In genomic region chr8:122676621-122677480, GRCm38 (mm10) we compare ENCODE assay signal across 9 mouse cellular contexts. TPM values are rescaled to one million over a fixed set of nuclear protein-coding genes. Genes with fewer than 3 reads are reported as not detected.
DNase-seq lines count a peak whose midpoint lies in the region; ATAC-seq lines count a peak whose summit lies in the region.
"Had no signal": no experiment of that assay in that cellular context is flagged by ENCODE, and none has a peak within 500 bp of the region (broad histone marks: within the 10 kb centered on the region; RNA-seq: fewer than 3 reads in every experiment).

No protein-coding gene starts in this region.

- peak overlapping the region; percentile 69 for H3K9ac ChIP-seq in forebrain, embryonic 11.5 days (ENCODE audit: low read length)
- H3K9ac ChIP-seq in neural tube, embryonic 14.5 days (replicated peaks; ENCODE audit: low read depth, low read length): peak overlapping the region; percentile 95

- H3K27me3 ChIP-seq in forebrain, embryonic 11.5 days (ENCODE audit: control insufficient read depth, insufficient read depth, low read length): peaks cover 63% of the 10 kb centered on the region
- H3K27me3 ChIP-seq in neural tube, embryonic 14.5 days (ENCODE audit: control insufficient read depth, insufficient read depth, low read length): peaks cover 4% of the 10 kb centered on the region; the same call in 1 of the 2 replicates
- H3K27me3 ChIP-seq: CH12.LX had no signal

- WGBS in forebrain, embryonic 11.5 days: 17% methylated on average over 16 of the region's 16 CpGs
- 11% methylated on average over 16 of the region's 16 CpGs for WGBS in neural tube, embryonic 14.5 days

- DNase-seq in ovary, postnatal 36 days (ENCODE audit: low spot score): peak; percentile 37
- DNase-seq in ovary, postnatal 10 days (ENCODE audit: low spot score): no peak
- DNase-seq in forebrain, embryonic 11.5 days (ENCODE audit: low spot score): peak; percentile 74
- peak; percentile 67 to 71 for DNase-seq in heart, postnatal 10 days
- DNase-seq in kidney, postnatal 36 days: peak; percentile 62 to 80
- peak; percentile 75 to 84 for DNase-seq in lung, adult 18-20 months
- no peak for DNase-seq in urinary bladder, postnatal 4 days (ENCODE audit: low spot score in 2 of 2)

- H3K4me3 ChIP-seq in forebrain, embryonic 11.5 days (ENCODE audit: low read depth, low read length): peak overlapping the region; percentile 57
- H3K4me3 ChIP-seq in neural tube, embryonic 14.5 days (ENCODE audit: low read depth, low read length): peak overlapping the region; percentile 86

- ATAC-seq in forebrain, embryonic 11.5 days (replicated peaks; ENCODE audit: low FRiP score): peak; percentile 37
- ATAC-seq in neural tube, embryonic 14.5 days (ENCODE audit: low read depth): 0 out of 2 replicates have a peak, but pooled peaks have one; percentile 10

- no peaks in the 10 kb centered on the region for H3K36me3 ChIP-seq in forebrain, embryonic 11.5 days (ENCODE audit: control insufficient read depth, insufficient read depth, low read length)
- 0 out of 2 replicates have a peak, but pooled peaks cover 4% of the 10 kb centered on the region for H3K36me3 ChIP-seq in neural tube, embryonic 14.5 days (ENCODE audit: control insufficient read depth, insufficient read depth, low read length)

- peaks cover 4% of the 10 kb centered on the region; the same call in 1 of the 2 replicates for H3K4me1 ChIP-seq in forebrain, embryonic 11.5 days (replicated peaks; ENCODE audit: control insufficient read depth, insufficient read depth, low read length)
- peaks cover 46% of the 10 kb centered on the region for H3K4me1 ChIP-seq in neural tube, embryonic 14.5 days (ENCODE audit: control insufficient read depth, insufficient read depth, low read length)

- intact Hi-C loops in heart, postnatal 10 days (cut with DNase I): loop anchor here (1.0 to 5.0 kb wide), 4 partner anchors 40 to 153 kb away; partner anchors contain the start of gene Acsf3

- H3K4me2 ChIP-seq in forebrain, embryonic 11.5 days (ENCODE audit: low read depth, low read length, severe bottlenecking): peak overlapping the region; percentile 95
- peak overlapping the region; percentile 82 for H3K4me2 ChIP-seq in neural tube, embryonic 14.5 days (ENCODE audit: low read depth, low read length)

- peak overlapping the region; percentile 64 for H3K27ac ChIP-seq in forebrain, embryonic 11.5 days (ENCODE audit: low read depth, low read length)
- H3K27ac ChIP-seq in neural tube, embryonic 14.5 days (ENCODE audit: low read depth, low read length): peak overlapping the region; percentile 97

- no peaks in the 10 kb centered on the region for H3K9me3 ChIP-seq in forebrain, embryonic 11.5 days (ENCODE audit: control insufficient read depth, low read length)
- H3K9me3 ChIP-seq in neural tube, embryonic 14.5 days (ENCODE audit: control insufficient read depth, low read length): no peaks in the 10 kb centered on the region

RNA-seq across cellular contexts. Expression of gene Cbfa2t3, which starts 22.1 kb away (rescaled TPM):
- polyA plus RNA-seq in forebrain, embryonic 11.5 days (2014; fragmentation: Nextera tagmentation; extraction: Ambion mirVana): 6.0 and 7.0 TPM in 2 replicates
- total RNA-seq in heart, postnatal 10 days (2021): 10 to 100 TPM; 22.2 to 24.5 TPM
- 23.5 and 23.9 TPM in 2 replicates for polyA plus RNA-seq in neural tube, embryonic 14.5 days (2014; fragmentation: Nextera tagmentation; extraction: Ambion mirVana)

RNA-seq across cellular contexts. Expression of gene Pabpn1l, which starts 54.3 kb away (rescaled TPM):
- polyA plus RNA-seq in forebrain, embryonic 11.5 days (2014; fragmentation: Nextera tagmentation; extraction: Ambion mirVana): not detected in 2 replicates
- total RNA-seq in heart, postnatal 10 days (2021): not detected
- polyA plus RNA-seq in neural tube, embryonic 14.5 days (2014; fragmentation: Nextera tagmentation; extraction: Ambion mirVana): not detected in 2 replicates
- total RNA-seq: CH12.LX had no signal

Comparison
In these comparisons a context has a peak if more than half of its experiments do, and no peak if none do; other contexts are left out.
1. DNase-seq: peak in ovary, postnatal 36 days (single experiment), forebrain, embryonic 11.5 days (single experiment), heart, postnatal 10 days (2 of 2), kidney, postnatal 36 days (2 of 2) and lung, adult 18-20 months (2 of 2); none in ovary, postnatal 10 days (single experiment) and urinary bladder, postnatal 4 days (0 of 2).